Mouse (Mus musculus) hindbrain, embryonic 16.5 days (tissue): Measurements from ENCODE around the gene Ppm1n. TPM values are rescaled to one million over a fixed set of nuclear protein-coding genes. Genes with fewer than 3 reads are reported as not detected.

Source experiments
- ATAC-seq: fragments of 200-750 bp; cut with Nextera tagmentation; 2 replicates; pipeline ENCODE4 v1.8.0; 2017; ENCODE audit warnings: moderate TSS enrichment, moderate library complexity
- H3K27ac ChIP-seq: fragments of 300-500 bp; sonication (generic); 2 replicates; pipeline ENCODE4 v1.5.1; 2014; ENCODE audit warnings: low read depth, mild to moderate bottlenecking, control low read depth, low read length, moderate library complexity
- H3K27me3 ChIP-seq: fragments of 300-500 bp; sonication (generic); replicated peaks from 2 replicates; pipeline ENCODE4 v1.6.1; 2014; ENCODE audit warnings: low read length; ENCODE audit not compliant: control insufficient read depth, insufficient read depth
- H3K36me3 ChIP-seq: fragments of 300-500 bp; sonication (generic); 2 replicates; pipeline ENCODE4 v1.6.1; 2014; ENCODE audit warnings: mild to moderate bottlenecking, low read length, moderate library complexity, mixed read lengths; ENCODE audit not compliant: control insufficient read depth, insufficient read depth
- H3K4me1 ChIP-seq: fragments of 300-500 bp; sonication (generic); 2 replicates; pipeline ENCODE4 v1.6.1; 2014; ENCODE audit warnings: low read depth, low read length; ENCODE audit not compliant: control insufficient read depth, insufficient read depth
- H3K4me2 ChIP-seq: fragments of 300-500 bp; sonication (generic); 2 replicates; pipeline ENCODE4 v1.6.1; 2014; ENCODE audit warnings: mild to moderate bottlenecking, low read length, control low read depth, moderate library complexity
- H3K4me3 ChIP-seq: fragments of 300-500 bp; sonication (generic); 2 replicates; pipeline ENCODE4 v1.5.1; 2014; ENCODE audit warnings: mild to moderate bottlenecking, low read length, control low read depth, moderate library complexity
- H3K9ac ChIP-seq: fragments of 300-500 bp; sonication (generic); 2 replicates; pipeline ENCODE4 v1.6.1; 2014; ENCODE audit warnings: low read depth, mild to moderate bottlenecking, control low read depth, low read length, moderate library complexity
- H3K9me3 ChIP-seq: fragments of 300-500 bp; sonication (generic); 2 replicates; pipeline ENCODE4 v1.6.1; 2014; ENCODE audit warnings: mild to moderate bottlenecking, low read length, moderate library complexity; ENCODE audit not compliant: control insufficient read depth
- WGBS: fragments of 180-500 bp; shearing (Covaris S2); extraction: QIAGEN DNeasy Blood & Tissue Kit; methylation state at CpG from one replicate; pipeline ENCODE4 v1.1.7; 2014; 5-methylcytosine and 5-hydroxymethylcytosine counted together
- polyA plus RNA-seq: library from polyadenylated mRNA; unstranded; fragments of >200 nt; fragmentation: Nextera tagmentation; extraction: Ambion mirVana; gene quantifications from 2 replicates; pipeline ENCODE4 v1.2.1, GENCODE M21; 2015

The Ppm1n gene
- polyA plus RNA-seq, 1 experiment from 2014 or later: 1.5 TPM

DNA sequence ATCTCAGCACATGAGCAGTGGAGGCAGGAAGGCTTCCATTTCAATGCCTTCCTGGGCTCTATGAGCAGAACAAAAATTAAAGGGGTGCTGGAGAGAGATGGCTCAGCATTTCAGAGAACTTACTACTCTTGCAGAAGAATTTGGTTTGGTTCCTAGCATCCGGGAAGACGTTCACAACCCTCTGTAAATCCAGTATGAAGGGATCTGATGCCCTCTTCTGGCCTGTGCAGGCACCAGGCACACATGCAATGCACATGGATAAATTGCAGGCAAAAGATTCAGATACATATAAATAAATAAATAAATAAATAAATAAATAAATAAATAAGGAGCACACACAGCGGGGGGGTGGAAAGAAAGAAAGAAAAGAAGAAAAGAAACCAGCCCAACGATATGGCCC lies 3.6 kb downstream of the Ppm1n start:
- Histone ChIP-seq H3K9me3 (no peaks in the 10 kb centered on the region), H3K4me3 (no peak overlapping the region), H3K4me2 (no peak overlapping the region), H3K4me1 (peaks cover 6% of the 10 kb centered on the region; the same call in 1 of the 2 replicates), H3K36me3 (no peaks in the 10 kb centered on the region), H3K9ac (no peak overlapping the region), H3K27me3 (peaks cover 34% of the 10 kb centered on the region), H3K27ac (no peak overlapping the region)
- WGBS: 48% methylated on average over 4 of the region's 4 CpGs
- no peak for ATAC-seq

DNA sequence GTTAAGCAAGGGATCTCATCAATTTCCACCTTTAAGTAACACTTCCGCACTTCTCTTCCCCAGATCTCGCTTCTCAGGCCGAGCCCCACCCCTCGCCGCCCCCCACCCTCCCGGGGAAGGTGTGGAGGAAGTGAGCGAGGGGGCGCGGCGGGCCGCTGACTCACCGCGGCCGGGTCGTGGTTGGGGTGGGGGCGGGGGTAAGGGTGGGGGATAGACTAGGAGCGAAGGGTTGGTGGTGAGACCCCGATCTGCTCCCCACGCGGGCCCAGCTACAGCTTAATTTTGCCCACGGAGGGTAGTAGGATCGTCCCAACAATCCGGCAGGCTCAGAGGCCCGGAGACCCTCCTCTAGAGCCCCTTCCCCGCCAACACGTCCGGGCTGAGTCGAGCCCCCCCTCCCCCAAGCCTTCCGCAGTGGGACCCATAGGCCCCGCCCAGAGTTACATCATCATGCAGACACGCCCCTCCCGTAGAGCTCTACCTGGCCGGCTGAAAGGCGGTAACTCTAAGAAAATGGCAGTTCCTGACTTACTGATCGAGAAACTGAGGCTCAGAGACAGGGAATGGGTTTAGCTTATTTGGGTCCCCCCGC lies 7.6 kb downstream of the Ppm1n start:
- H3K27me3 ChIP-seq: no peaks in the 10 kb centered on the region
- peak overlapping the region; percentile 84 for H3K4me3 ChIP-seq
- H3K27ac ChIP-seq: peak overlapping the region; percentile 89
- peak; percentile 67 for ATAC-seq
- H3K4me1 ChIP-seq: peaks cover 20% of the 10 kb centered on the region
- peak overlapping the region; percentile 86 for H3K9ac ChIP-seq
- H3K9me3 ChIP-seq: no peaks in the 10 kb centered on the region
- peak overlapping the region; percentile 98 for H3K4me2 ChIP-seq
- WGBS: under 1% methylated on average over 34 of the region's 36 CpGs
- H3K36me3 ChIP-seq: no peaks in the 10 kb centered on the region

DNA sequence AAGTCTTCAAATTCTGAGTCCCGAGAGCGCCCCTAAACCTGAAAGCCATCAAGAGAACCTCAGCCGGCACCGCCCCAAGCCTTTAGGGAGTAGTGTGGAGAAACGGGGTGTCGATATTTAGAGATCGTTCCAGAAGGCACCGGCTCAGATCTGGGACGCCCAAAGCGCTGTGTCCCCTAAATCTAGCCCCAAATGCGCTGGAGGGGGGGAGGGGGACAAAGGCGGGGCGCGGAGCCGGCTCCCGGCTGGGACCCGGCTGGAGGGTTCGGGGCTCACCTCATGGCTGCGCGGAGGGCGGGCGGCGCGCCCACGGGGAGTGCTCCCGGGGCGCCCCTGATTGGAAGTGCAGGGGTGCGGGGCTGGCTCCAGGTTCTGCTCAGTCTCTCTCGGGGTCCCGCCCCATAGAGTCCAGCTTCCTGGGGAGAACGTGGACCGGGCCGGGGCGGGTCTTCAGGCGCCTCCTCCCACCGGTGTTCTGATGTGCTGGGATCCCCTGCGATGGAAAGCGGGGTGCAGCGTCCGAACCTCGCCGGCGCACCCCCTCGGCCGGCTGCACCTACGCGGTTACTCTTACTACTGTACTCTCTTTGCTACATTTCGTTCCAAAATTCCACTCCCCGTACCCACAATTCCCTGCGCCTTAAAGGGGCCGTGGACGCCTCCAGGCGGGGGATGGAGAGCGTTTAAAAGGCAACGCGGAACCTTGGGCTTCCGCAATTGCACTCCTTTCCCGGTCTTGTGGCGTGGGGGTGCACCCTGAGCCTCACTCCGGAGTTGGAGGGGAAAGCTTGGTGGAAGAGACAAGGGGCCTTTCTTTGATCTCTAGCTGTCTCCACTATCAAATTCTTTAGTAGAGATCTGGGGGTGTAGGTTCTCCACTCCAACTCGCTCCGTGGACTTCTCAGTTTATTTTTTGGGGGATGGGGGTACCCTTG lies 8.4 kb downstream of the Ppm1n start, which contains the start of gene Vasp:
Gene Vasp, minus strand, starts transcription at position 580 of the 935 bp plus-strand sequence.
- Histone ChIP-seq H3K4me3 (peak within 1 kb of the TSS; percentile 84), H3K36me3 (no peaks in the 10 kb centered on the region), H3K4me1 (peaks cover 20% of the 10 kb centered on the region), H3K4me2 (peak within 1 kb of the TSS; percentile 98), H3K9ac (peak within 1 kb of the TSS; percentile 86), H3K27ac (peak within 1 kb of the TSS; percentile 89), H3K9me3 (no peaks in the 10 kb centered on the region), H3K27me3 (no peaks in the 10 kb centered on the region)
- under 1% methylated on average over 49 of the region's 62 CpGs for WGBS
- ATAC-seq: peak; percentile 85

DNA sequence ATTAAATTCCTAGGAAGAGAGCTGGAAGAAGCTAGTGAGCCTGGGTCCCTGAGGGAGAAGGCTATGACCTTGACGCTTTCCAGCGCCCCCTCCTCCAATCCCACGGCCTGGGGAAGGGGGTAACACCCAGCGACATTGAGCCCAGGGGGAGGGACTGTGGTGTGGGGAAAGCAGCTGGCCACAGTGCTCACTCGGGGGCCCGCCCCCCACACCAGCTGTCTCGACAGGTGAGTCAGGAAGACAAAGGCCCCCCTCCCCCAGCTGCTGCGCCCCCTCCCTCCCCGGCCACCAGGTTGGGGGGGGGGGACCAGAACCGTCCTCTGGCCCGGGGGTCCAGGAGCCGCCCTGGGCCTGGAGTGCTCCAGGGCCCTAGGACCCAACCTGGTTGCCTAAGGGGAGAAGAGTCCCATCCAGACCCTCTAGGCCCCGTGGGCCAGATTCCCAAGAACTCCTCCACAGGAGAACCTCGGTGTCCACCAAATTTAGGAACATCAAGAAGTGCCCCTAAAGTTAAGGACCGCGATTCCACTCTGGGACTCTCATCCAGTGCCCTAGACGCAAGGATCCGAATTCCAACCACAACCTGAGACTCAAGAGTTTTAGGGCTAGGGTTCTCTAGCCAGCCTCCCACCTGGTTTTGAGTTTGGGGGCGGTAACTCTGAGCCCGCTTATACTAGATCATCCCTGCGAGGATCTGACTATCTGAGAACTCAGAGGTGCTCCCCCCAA lies 9.2 kb downstream of the Ppm1n start:
- Histone ChIP-seq H3K4me3 (peak overlapping the region; percentile 84), H3K27me3 (no peaks in the 10 kb centered on the region), H3K4me1 (peaks cover 20% of the 10 kb centered on the region), H3K9ac (peak overlapping the region; percentile 86), H3K9me3 (no peaks in the 10 kb centered on the region), H3K27ac (peak overlapping the region; percentile 89), H3K36me3 (no peaks in the 10 kb centered on the region), H3K4me2 (peak overlapping the region; percentile 98)
- 0 out of 2 replicates have a peak, but pooled peaks have one; percentile 0 for ATAC-seq
- WGBS: 2% methylated on average over 15 of the region's 21 CpGs

DNA sequence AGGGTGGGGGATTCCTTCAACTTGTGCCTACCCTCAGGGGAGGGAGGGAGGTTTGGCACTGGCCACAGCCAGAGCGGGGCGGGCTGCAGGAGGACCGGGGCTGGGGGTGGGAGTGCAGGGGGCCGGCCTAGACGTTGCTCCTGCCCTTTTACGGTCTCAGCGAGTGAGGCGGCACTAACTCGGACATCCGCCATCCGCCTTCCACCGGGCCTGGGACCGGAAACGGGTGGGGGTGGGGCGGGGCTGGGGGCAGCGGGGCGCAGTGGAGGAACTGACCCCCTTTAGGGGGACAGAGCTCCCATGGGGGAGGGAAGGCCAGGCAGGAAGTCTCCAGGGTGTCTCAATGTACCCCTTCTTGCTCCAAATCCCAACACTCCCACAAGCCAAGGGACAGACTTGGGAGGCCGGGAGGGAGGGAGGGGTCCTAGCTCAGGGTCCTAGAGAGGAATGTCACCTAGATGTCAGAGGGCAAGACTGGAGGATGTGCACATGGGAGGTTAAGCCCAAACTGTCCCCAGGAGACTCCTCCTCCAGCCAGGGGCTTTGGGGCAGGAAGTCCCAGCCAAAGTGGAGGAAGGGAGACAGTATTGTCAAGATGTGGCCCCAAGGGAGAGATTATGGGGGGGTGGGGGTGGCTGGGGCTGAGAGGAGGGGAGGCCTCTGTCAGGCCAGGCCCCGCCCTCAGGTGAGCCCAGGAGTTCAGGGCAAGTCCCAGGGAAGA lies 10.0 kb downstream of the Ppm1n start:
- peak overlapping the region; percentile 67 for H3K27ac ChIP-seq
- H3K9me3 ChIP-seq: no peaks in the 10 kb centered on the region
- H3K4me2 ChIP-seq: peak overlapping the region; percentile 98
- ATAC-seq: peak; percentile 31; the same call in 1 of the 2 replicates
- no peaks in the 10 kb centered on the region for H3K36me3 ChIP-seq
- peak overlapping the region; percentile 84 for H3K4me3 ChIP-seq
- no peaks in the 10 kb centered on the region for H3K27me3 ChIP-seq
- H3K9ac ChIP-seq: peak overlapping the region; percentile 86
- H3K4me1 ChIP-seq: peaks cover 20% of the 10 kb centered on the region
- under 1% methylated on average over 16 of the region's 19 CpGs for WGBS

DNA sequence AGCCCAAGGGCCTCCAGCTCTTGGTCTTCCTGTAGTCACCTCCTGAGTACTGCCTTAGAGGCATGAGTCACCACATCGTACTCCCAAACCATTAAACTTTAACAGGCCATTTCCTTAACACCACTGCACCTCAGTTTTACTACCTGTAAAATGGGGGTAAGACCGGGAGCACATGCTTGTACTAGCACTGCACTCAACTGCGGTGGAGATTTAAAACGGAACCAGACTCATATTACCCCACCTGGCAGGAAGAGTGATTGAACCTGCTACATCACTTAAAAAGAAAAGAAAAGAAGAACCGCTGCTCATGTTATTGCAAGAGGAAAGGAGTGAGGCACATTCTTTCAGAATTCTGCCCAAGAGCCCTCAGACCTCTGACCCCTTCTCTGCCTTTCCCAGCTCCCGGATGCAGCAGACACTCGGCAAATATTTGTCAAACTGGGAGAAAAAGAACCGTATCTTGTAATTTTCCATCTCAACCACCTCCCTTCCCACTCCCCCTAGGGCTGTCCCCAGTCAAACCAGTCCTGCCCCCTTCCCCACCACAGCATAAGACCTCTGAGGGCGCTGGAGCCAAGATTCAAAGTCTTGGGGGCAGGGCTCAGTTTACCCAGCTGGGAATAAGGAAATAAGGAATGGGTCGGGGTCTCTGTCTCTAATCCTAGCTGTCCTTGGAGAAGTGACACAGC lies 10.7 kb downstream of the Ppm1n start:
- 56% methylated on average over 10 of the region's 10 CpGs for WGBS
- ATAC-seq: no peak
- H3K27ac ChIP-seq: peak overlapping the region; percentile 67

DNA sequence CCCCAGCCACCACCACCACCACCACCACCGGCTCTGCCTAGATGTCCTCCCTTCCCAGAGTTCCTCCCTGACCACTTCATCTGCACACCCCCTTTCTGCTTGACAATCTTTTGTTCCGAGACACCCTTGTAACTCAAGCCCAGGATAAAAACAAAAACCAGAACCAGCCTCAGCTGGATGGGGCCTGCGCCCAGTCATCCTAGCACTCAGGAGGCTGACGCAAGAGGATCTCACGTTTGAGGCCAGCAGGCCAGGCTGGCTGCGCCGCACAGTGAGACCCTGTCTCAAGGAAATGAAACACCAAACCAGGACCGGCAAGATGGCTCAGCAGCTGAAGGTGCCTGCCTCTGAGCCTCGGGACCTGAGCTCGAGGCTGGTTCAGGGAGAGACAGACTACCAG lies 12.8 kb downstream of the Ppm1n start:
- H3K4me2 ChIP-seq: no peak overlapping the region
- no peak for ATAC-seq
- no peaks in the 10 kb centered on the region for H3K27me3 ChIP-seq
- 76% methylated on average over 10 of the region's 10 CpGs for WGBS
- H3K4me3 ChIP-seq: no peak overlapping the region
- H3K4me1 ChIP-seq: peaks cover 20% of the 10 kb centered on the region
- H3K27ac ChIP-seq: no peak overlapping the region
- H3K9me3 ChIP-seq: no peaks in the 10 kb centered on the region
- H3K9ac ChIP-seq: no peak overlapping the region
- H3K36me3 ChIP-seq: peaks cover 12% of the 10 kb centered on the region; the same call in 1 of the 2 replicates

More for the DNA sequence above, 10.7 kb downstream of the Ppm1n start:
- no peaks in the 10 kb centered on the region for H3K9me3 ChIP-seq
- H3K9ac ChIP-seq: peak overlapping the region; percentile 86
- peaks cover 7% of the 10 kb centered on the region; the same call in 1 of the 2 replicates for H3K36me3 ChIP-seq
- peaks cover 20% of the 10 kb centered on the region for H3K4me1 ChIP-seq
- H3K4me2 ChIP-seq: peak overlapping the region; percentile 98
- H3K27me3 ChIP-seq: no peaks in the 10 kb centered on the region
- peak overlapping the region; percentile 84 for H3K4me3 ChIP-seq
